ENCODE assay signal across 20 mouse cellular contexts in the genomic region with DNA sequence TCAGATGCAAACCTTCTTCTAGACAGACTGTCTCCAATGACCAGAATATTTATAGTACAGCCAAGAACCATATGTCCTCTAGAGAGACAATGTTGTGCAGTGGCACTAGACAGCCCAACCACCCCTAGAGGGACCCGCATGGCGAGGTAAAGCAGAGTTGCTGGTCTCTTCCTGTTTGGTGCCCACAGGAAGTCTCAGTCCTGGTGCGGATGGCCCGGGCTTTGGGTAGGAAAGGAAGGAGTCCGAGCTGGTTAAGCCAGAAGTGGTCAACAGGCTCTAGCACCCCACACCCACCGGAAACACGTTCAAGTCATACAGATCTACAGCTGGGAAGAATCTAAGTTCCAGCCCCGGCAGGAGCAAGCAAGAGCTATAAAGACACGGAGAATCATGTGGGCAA. TPM values are rescaled to one million over a fixed set of nuclear protein-coding genes. Genes with fewer than 3 reads are reported as not detected.
A peak's percentile ranks its signal among the peaks of the same experiment; 100 is the strongest.
DNase-seq lines count a peak whose midpoint lies in the region; ATAC-seq lines count a peak whose summit lies in the region.
"Had no signal": no experiment of that assay in that cellular context is flagged by ENCODE, and none has a peak within 500 bp of the region (broad histone marks: within the 10 kb centered on the region; RNA-seq: fewer than 3 reads in every experiment).

No protein-coding gene starts in this region.

- no peaks in the 10 kb centered on the region for H3K36me3 ChIP-seq in heart, embryonic 11.5 days (ENCODE audit: control insufficient read depth, insufficient read depth, low read length)
- H3K36me3 ChIP-seq in midbrain, embryonic 10.5 days = peaks cover 25% of the 10 kb centered on the region
- H3K36me3 ChIP-seq: embryonic facial prominence, embryonic 15.5 days; liver, embryonic 12.5 days had no signal

- H3K27ac ChIP-seq in heart, embryonic 11.5 days (ENCODE audit: low read depth, low read length) = peak overlapping the region; percentile 87; the same call in 1 of the 2 replicates
- H3K27ac ChIP-seq in midbrain, embryonic 10.5 days (replicated peaks) = no peak overlapping the region
- H3K27ac ChIP-seq: embryonic facial prominence, embryonic 15.5 days; kidney, postnatal 0 days; liver, embryonic 12.5 days; midbrain, embryonic 12.5 days; neural tube, embryonic 12.5 days had no signal

- H3K9me3 ChIP-seq in heart, embryonic 11.5 days (replicated peaks; ENCODE audit: control insufficient read depth, low read length) = no peaks in the 10 kb centered on the region
- no peaks in the 10 kb centered on the region for H3K9me3 ChIP-seq in midbrain, embryonic 10.5 days (replicated peaks)
- H3K9me3 ChIP-seq: embryonic facial prominence, embryonic 15.5 days; liver, embryonic 12.5 days; midbrain, embryonic 12.5 days; neural tube, embryonic 12.5 days had no signal

- no peak for ATAC-seq in heart, embryonic 11.5 days (replicated peaks; ENCODE audit: insufficient number of reproducible peaks, low FRiP score, low TSS enrichment)
- peak; percentile 69 for ATAC-seq in common myeloid progenitor, adult 5-6 weeks (replicated peaks; ENCODE audit: low read depth, poor library complexity, severe bottlenecking)
- no peak for ATAC-seq in erythroblast, adult 5-6 weeks (replicated peaks; ENCODE audit: low FRiP score, poor library complexity, severe bottlenecking)
- ATAC-seq: liver, embryonic 12.5 days had no signal

- H3K4me1 ChIP-seq in heart, embryonic 11.5 days (ENCODE audit: control insufficient read depth, insufficient read depth, low read length) = peaks cover 14% of the 10 kb centered on the region; the same call in 1 of the 2 replicates
- H3K4me1 ChIP-seq in midbrain, embryonic 10.5 days = peaks cover 30% of the 10 kb centered on the region
- H3K4me1 ChIP-seq: liver, embryonic 12.5 days; neural tube, embryonic 12.5 days had no signal

- no peak overlapping the region for H3K4me3 ChIP-seq in heart, embryonic 11.5 days (ENCODE audit: low read depth, low read length)
- no peak overlapping the region for H3K4me3 ChIP-seq in midbrain, embryonic 10.5 days
- H3K4me3 ChIP-seq: embryonic facial prominence, embryonic 15.5 days; liver, embryonic 12.5 days; midbrain, embryonic 12.5 days; neural tube, embryonic 12.5 days had no signal

- no peak for DNase-seq in heart, postnatal 25 days (ENCODE audit: low spot score)
- DNase-seq in 416B (ENCODE audit: low read depth) = peak; percentile 94
- DNase-seq in heart, postnatal 4 days = peak; percentile 13
- DNase-seq in midbrain, embryonic 10.5 days (ENCODE audit: low spot score) = no peak
- no peak for DNase-seq in adrenal gland, postnatal 25 days
- DNase-seq: adrenal gland, adult 2 months; cerebellum, postnatal 10 days; kidney, adult 18-20 months; lung, embryonic 14.5 days; lung, postnatal 4 days; right cerebral cortex, adult 18-20 months; thymus, postnatal 4 days had no signal

- WGBS in heart, embryonic 11.5 days (ENCODE audit: insufficient replicate concordance) = 82% methylated on average over 9 of the region's 9 CpGs
- 91% methylated on average over 9 of the region's 9 CpGs for WGBS in midbrain, embryonic 10.5 days

- H3K4me2 ChIP-seq in heart, embryonic 11.5 days = no peak overlapping the region
- H3K4me2 ChIP-seq: embryonic facial prominence, embryonic 15.5 days; lung, embryonic 14.5 days; midbrain, embryonic 12.5 days; neural tube, embryonic 12.5 days had no signal

- no peaks in the 10 kb centered on the region for H3K27me3 ChIP-seq in heart, embryonic 11.5 days (ENCODE audit: control insufficient read depth, insufficient read depth, low read length)
- H3K27me3 ChIP-seq in midbrain, embryonic 10.5 days (ENCODE audit: low read depth, poor library complexity, severe bottlenecking) = peaks cover 22% of the 10 kb centered on the region
- H3K27me3 ChIP-seq: embryonic facial prominence, embryonic 15.5 days; liver, embryonic 12.5 days; midbrain, embryonic 12.5 days; neural tube, embryonic 12.5 days had no signal

- intact Hi-C loops in heart, postnatal 25 days (cut with DNase I) = no loop called here

- H3K9ac ChIP-seq in heart, embryonic 11.5 days (ENCODE audit: low read depth, low read length) = no peak overlapping the region
- H3K9ac ChIP-seq: embryonic facial prominence, embryonic 15.5 days; liver, embryonic 12.5 days; lung, embryonic 14.5 days; midbrain, embryonic 12.5 days; neural tube, embryonic 12.5 days had no signal

RNA-seq across cellular contexts. Expression of a gene that starts 36.0 kb away (rescaled TPM):
- 34.7 and 42.3 TPM in 2 replicates for polyA plus RNA-seq in heart, embryonic 11.5 days (2014; fragmentation: Nextera tagmentation; extraction: Ambion mirVana)
- 1 to 10 TPM; 3.9 to 5.7 TPM for total RNA-seq in heart, postnatal 25 days (2021)
- total RNA-seq in common myeloid progenitor, adult 5-6 weeks (2017) = 50.0 and 58.2 TPM in 2 replicates
- 10 to 100 TPM; 13.9 to 15.9 TPM for total RNA-seq in heart, postnatal 4 days (2021)
- 9.7 and 10.9 TPM in 2 replicates for polyA plus RNA-seq in midbrain, embryonic 10.5 days (2016; fragmentation: Nextera tagmentation; extraction: Ambion mirVana)
- total RNA-seq in adrenal gland, postnatal 25 days (2021) = 82.2 and 92.3 TPM in 2 replicates
- total RNA-seq in erythroblast, adult 5-6 weeks (2015; ENCODE audit: low replicate concordance) = 47.1 and 49.9 TPM in 2 replicates
- total RNA-seq in erythroblast, adult 5-6 weeks (2017; ENCODE audit: low replicate concordance) = 68.0 and 92.1 TPM in 2 replicates

Comparison
In these comparisons a context has a peak if more than half of its experiments do, and no peak if none do; other contexts are left out.
1. DNase-seq: peak in 416B (single experiment) and heart, postnatal 4 days (single experiment); none in heart, postnatal 25 days (single experiment), midbrain, embryonic 10.5 days (single experiment) and adrenal gland, postnatal 25 days (single experiment).